Mouse (Mus musculus) liver, postnatal 0 days (tissue): ENCODE results near the gene Cmtm5. TPM values are rescaled to one million over a fixed set of nuclear protein-coding genes. Genes with fewer than 3 reads are reported as not detected.

ENCODE experiments used
- ATAC-seq: fragments of 200-750 bp; cut with Nextera tagmentation; 2 replicates; pipeline ENCODE4 v1.8.0; 2017; ENCODE audit warnings: mild to moderate bottlenecking, moderate library complexity
- DNase-seq: peaks from one replicate; pipeline ENCODE4 v3.0.0-alpha.2; 2016
- H3K27ac ChIP-seq: fragments of 300-500 bp; sonication (generic); 2 replicates; pipeline ENCODE4 v1.5.1; 2014; ENCODE audit warnings: antibody characterized with exemption, moderate library complexity, mild to moderate bottlenecking, low read depth
- H3K27me3 ChIP-seq: fragments of 300-500 bp; sonication (generic); 2 replicates; pipeline ENCODE4 v1.6.1; 2014; ENCODE audit warnings: low read length, control low read depth, mixed read lengths; ENCODE audit not compliant: insufficient read depth
- H3K36me3 ChIP-seq: fragments of 300-500 bp; sonication (generic); replicated peaks from 2 replicates; pipeline ENCODE4 v1.6.1; 2014; ENCODE audit warnings: mild to moderate bottlenecking, control low read depth, low read length, moderate library complexity, mixed read lengths; ENCODE audit not compliant: insufficient read depth
- H3K4me1 ChIP-seq: fragments of 300-500 bp; sonication (generic); 2 replicates; pipeline ENCODE4 v1.6.1; 2014; ENCODE audit warnings: antibody characterized with exemption, mild to moderate bottlenecking, control low read depth; ENCODE audit not compliant: insufficient read depth
- H3K4me2 ChIP-seq: fragments of 300-500 bp; sonication (generic); 2 replicates; pipeline ENCODE4 v1.6.1; 2014; ENCODE audit warnings: low read depth, mild to moderate bottlenecking, low read length, moderate library complexity, mixed read lengths
- H3K4me3 ChIP-seq: fragments of 300-500 bp; sonication (generic); 2 replicates; pipeline ENCODE4 v1.5.1; 2014; ENCODE audit warnings: low read depth, low read length
- H3K9ac ChIP-seq: fragments of 300-500 bp; sonication (generic); replicated peaks from 2 replicates; pipeline ENCODE4 v1.6.1; 2014; ENCODE audit warnings: mild to moderate bottlenecking, moderate library complexity
- H3K9me3 ChIP-seq: fragments of 300-500 bp; sonication (generic); 2 replicates; pipeline ENCODE4 v1.6.1; 2016; ENCODE audit warnings: mild to moderate bottlenecking, control low read depth, low read length, mixed read lengths
- CTCF ChIP-seq: sonication (generic); IDR thresholded peaks from 2 replicates; pipeline ENCODE4 v1.5.1; 2016; ENCODE audit warnings: antibody characterized with exemption, low read depth
- EP300 ChIP-seq: IDR thresholded peaks from 2 replicates; pipeline ENCODE4 v1.6.1; 2016; ENCODE audit warnings: antibody characterized with exemption, low read depth, mild to moderate bottlenecking
- WGBS: fragments of 180-500 bp; shearing (Covaris S2); extraction: QIAGEN DNeasy Blood & Tissue Kit; methylation state at CpG from one replicate; pipeline ENCODE4 v1.1.7; 2014; ENCODE audit not compliant: insufficient replicate concordance; 5-methylcytosine and 5-hydroxymethylcytosine counted together
- polyA plus RNA-seq: library from polyadenylated mRNA; unstranded; fragments of >200 nt; fragmentation: Nextera tagmentation; extraction: Ambion mirVana; gene quantifications from 2 replicates; pipeline ENCODE4 v1.2.1, GENCODE M21; 2015

The Cmtm5 gene
- polyA plus RNA-seq, 1 experiment from 2014 or later: not detected

- DNase-seq: peak; percentile 66
- no peak overlapping the region for H3K9ac ChIP-seq
- 47% methylated on average over 12 of the region's 12 CpGs for WGBS
- H3K4me3 ChIP-seq: no peak overlapping the region
- no peak overlapping the region for H3K27ac ChIP-seq
- TF ChIP-seq CTCF (peak; percentile 89), EP300 (no peak)
- ATAC-seq: peak; percentile 60; the same call in 1 of the 2 replicates
- no peak overlapping the region for H3K4me2 ChIP-seq
- H3K27me3 ChIP-seq: no peaks in the 10 kb centered on the region
- H3K36me3 ChIP-seq: no peaks in the 10 kb centered on the region
- H3K9me3 ChIP-seq: no peaks in the 10 kb centered on the region
- no peaks in the 10 kb centered on the region for H3K4me1 ChIP-seq
These were observed 3.5 kb downstream of the Cmtm5 start for GRCm38 (mm10) chr14:54939434-54940175.

DNA sequence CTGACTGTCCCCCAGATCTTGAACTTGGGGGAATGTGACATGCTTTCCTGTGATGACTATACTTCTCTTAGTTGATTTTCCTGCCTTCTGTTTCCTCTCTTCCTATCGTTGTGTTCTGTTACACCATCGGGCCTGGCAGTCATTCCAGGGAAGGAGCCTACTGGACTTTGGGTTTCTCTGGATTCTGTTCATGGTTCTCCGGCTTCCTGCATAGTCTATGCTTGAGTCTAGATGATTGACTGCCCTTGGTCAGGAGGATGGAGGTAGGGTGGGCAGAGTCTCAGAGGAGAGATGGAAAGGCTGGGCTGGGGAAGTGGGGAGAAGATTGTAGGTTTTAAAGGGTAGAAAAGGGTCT lies 4.1 kb downstream of the Cmtm5 start:
- Histone ChIP-seq H3K9ac (no peak overlapping the region), H3K27ac (no peak overlapping the region), H3K9me3 (no peaks in the 10 kb centered on the region), H3K36me3 (no peaks in the 10 kb centered on the region), H3K27me3 (no peaks in the 10 kb centered on the region), H3K4me2 (no peak overlapping the region), H3K4me3 (no peak overlapping the region), H3K4me1 (no peaks in the 10 kb centered on the region)
- ATAC-seq: no peak
- TF ChIP-seq CTCF: no peak
- no peak for TF ChIP-seq EP300
- DNase-seq: no peak
- WGBS: 70% methylated on average over 3 of the region's 3 CpGs

DNA sequence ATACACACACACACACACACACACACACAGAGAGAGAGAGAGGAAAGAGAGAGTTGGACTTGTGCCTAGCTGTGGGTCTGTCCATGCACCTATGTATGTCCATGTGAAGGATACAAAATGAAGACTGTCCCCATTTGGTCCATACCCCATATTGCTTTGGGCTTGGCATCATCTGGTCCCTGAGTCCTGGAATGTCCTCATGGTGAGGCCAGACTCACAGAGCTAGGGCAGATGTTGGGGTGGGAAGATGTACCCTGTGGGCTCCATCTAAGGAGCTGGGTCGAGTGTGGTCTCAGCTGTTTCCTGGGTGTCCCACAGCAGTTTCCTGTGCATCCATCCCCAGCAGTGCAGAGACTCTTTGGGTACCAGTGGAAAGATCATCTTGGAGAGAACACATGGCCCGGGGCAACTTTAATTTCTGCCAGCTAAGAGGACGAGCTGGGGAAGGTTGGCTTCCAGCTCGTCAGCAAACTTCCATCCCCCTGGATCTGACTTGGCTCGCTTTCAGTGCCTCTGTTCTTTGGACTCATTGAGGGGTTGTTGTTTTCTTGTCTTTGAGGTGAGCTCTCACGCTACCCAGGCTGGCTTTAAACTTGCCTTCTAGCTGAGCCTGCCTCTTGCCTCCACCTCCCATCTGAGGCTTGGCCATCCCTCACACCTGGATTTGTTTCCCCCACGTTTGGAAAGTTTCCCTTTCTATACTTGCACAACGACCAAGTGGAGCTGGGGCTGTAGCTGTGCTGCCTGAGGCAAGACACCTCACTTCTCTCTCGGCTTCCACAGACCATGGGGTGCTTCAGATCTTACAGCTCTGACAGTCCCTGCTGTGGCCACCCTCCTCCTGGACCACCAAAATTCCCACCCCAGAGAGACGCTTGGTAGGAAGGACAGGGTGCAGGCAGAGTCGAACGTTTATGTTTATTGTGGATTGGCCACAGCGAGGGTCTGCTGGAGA lies 5.2 kb downstream of the Cmtm5 start:
- ATAC-seq: no peak
- 50% methylated on average over 13 of the region's 13 CpGs for WGBS

GRCm38 (mm10) chr14:54942479-54942878 lies 6.4 kb downstream of the Cmtm5 start:
- Histone ChIP-seq H3K27me3 (no peaks in the 10 kb centered on the region), H3K27ac (no peak overlapping the region), H3K9me3 (no peaks in the 10 kb centered on the region), H3K9ac (no peak overlapping the region), H3K4me1 (no peaks in the 10 kb centered on the region), H3K36me3 (no peaks in the 10 kb centered on the region), H3K4me2 (no peak overlapping the region), H3K4me3 (no peak overlapping the region)
- ATAC-seq: no peak
- 82% methylated on average over 8 of the region's 8 CpGs for WGBS
- no peak for TF ChIP-seq EP300
- TF ChIP-seq CTCF: no peak
- no peak for DNase-seq

More for the DNA sequence above, 5.2 kb downstream of the Cmtm5 start:
- H3K27me3 ChIP-seq: no peaks in the 10 kb centered on the region
- DNase-seq: no peak
- TF ChIP-seq EP300 (no peak), CTCF (no peak)
- H3K4me2 ChIP-seq: no peak overlapping the region
- H3K27ac ChIP-seq: no peak overlapping the region
- H3K36me3 ChIP-seq: no peaks in the 10 kb centered on the region
- no peaks in the 10 kb centered on the region for H3K9me3 ChIP-seq
- H3K9ac ChIP-seq: no peak overlapping the region
- no peak overlapping the region for H3K4me3 ChIP-seq
- no peaks in the 10 kb centered on the region for H3K4me1 ChIP-seq

- Histone ChIP-seq H3K9ac (no peak overlapping the region), H3K4me3 (no peak overlapping the region), H3K4me1 (no peaks in the 10 kb centered on the region), H3K9me3 (no peaks in the 10 kb centered on the region), H3K27me3 (no peaks in the 10 kb centered on the region), H3K27ac (no peak overlapping the region), H3K36me3 (no peaks in the 10 kb centered on the region), H3K4me2 (no peak overlapping the region)
- WGBS: 83% methylated on average over 7 of the region's 7 CpGs
- no peak for ATAC-seq
- TF ChIP-seq EP300: no peak
- no peak for TF ChIP-seq CTCF
- no peak for DNase-seq
These were observed 7.9 kb downstream of the Cmtm5 start for GRCm38 (mm10) chr14:54943971-54944370.

DNA sequence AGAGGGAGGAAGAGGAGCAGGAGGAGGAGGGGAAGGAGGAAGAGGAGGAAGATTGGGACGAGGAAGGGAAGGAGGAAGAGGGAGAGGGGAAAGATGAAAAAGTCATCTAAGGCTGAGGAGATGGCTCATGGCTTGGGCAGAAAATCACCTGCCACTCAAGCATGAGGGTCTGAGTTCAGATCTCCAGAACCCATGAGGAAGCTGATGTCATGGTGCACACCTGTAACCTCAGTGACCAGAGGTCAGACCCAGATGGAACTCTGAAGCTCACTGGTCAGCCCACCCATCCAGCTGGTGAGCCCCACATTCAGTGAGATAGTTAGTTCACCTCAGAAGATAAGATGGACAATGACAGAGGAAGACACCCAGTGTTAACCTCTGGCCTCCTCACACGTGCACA lies 8.9 kb downstream of the Cmtm5 start:
- H3K36me3 ChIP-seq: no peaks in the 10 kb centered on the region
- no peaks in the 10 kb centered on the region for H3K9me3 ChIP-seq
- ATAC-seq (no peak), DNase-seq (no peak)
- H3K9ac ChIP-seq: no peak overlapping the region
- H3K4me2 ChIP-seq: no peak overlapping the region
- TF ChIP-seq EP300 (no peak), CTCF (no peak)
- WGBS: 41% methylated on average over 2 of the region's 2 CpGs
- no peaks in the 10 kb centered on the region for H3K27me3 ChIP-seq
- H3K4me1 ChIP-seq: no peaks in the 10 kb centered on the region
- no peak overlapping the region for H3K4me3 ChIP-seq
- H3K27ac ChIP-seq: no peak overlapping the region
